Mouse (Mus musculus) hindbrain, embryonic 16.5 days (tissue): ENCODE results near the gene Tbc1d22b. TPM values are rescaled to one million over a fixed set of nuclear protein-coding genes. Genes with fewer than 3 reads are reported as not detected.

Experiments
- ATAC-seq: fragments of 200-750 bp; cut with Nextera tagmentation; 2 replicates; pipeline ENCODE4 v1.8.0; 2017; ENCODE audit warnings: moderate TSS enrichment, moderate library complexity
- H3K27ac ChIP-seq: fragments of 300-500 bp; sonication (generic); 2 replicates; pipeline ENCODE4 v1.5.1; 2014; ENCODE audit warnings: low read depth, mild to moderate bottlenecking, control low read depth, low read length, moderate library complexity
- H3K27me3 ChIP-seq: fragments of 300-500 bp; sonication (generic); replicated peaks from 2 replicates; pipeline ENCODE4 v1.6.1; 2014; ENCODE audit warnings: low read length; ENCODE audit not compliant: control insufficient read depth, insufficient read depth
- H3K36me3 ChIP-seq: fragments of 300-500 bp; sonication (generic); 2 replicates; pipeline ENCODE4 v1.6.1; 2014; ENCODE audit warnings: mild to moderate bottlenecking, low read length, moderate library complexity, mixed read lengths; ENCODE audit not compliant: control insufficient read depth, insufficient read depth
- H3K4me1 ChIP-seq: fragments of 300-500 bp; sonication (generic); 2 replicates; pipeline ENCODE4 v1.6.1; 2014; ENCODE audit warnings: low read depth, low read length; ENCODE audit not compliant: control insufficient read depth, insufficient read depth
- H3K4me2 ChIP-seq: fragments of 300-500 bp; sonication (generic); 2 replicates; pipeline ENCODE4 v1.6.1; 2014; ENCODE audit warnings: mild to moderate bottlenecking, low read length, control low read depth, moderate library complexity
- H3K4me3 ChIP-seq: fragments of 300-500 bp; sonication (generic); 2 replicates; pipeline ENCODE4 v1.5.1; 2014; ENCODE audit warnings: mild to moderate bottlenecking, low read length, control low read depth, moderate library complexity
- H3K9ac ChIP-seq: fragments of 300-500 bp; sonication (generic); 2 replicates; pipeline ENCODE4 v1.6.1; 2014; ENCODE audit warnings: low read depth, mild to moderate bottlenecking, control low read depth, low read length, moderate library complexity
- H3K9me3 ChIP-seq: fragments of 300-500 bp; sonication (generic); 2 replicates; pipeline ENCODE4 v1.6.1; 2014; ENCODE audit warnings: mild to moderate bottlenecking, low read length, moderate library complexity; ENCODE audit not compliant: control insufficient read depth
- WGBS: fragments of 180-500 bp; shearing (Covaris S2); extraction: QIAGEN DNeasy Blood & Tissue Kit; methylation state at CpG from one replicate; pipeline ENCODE4 v1.1.7; 2014; 5-methylcytosine and 5-hydroxymethylcytosine counted together
- polyA plus RNA-seq: library from polyadenylated mRNA; unstranded; fragments of >200 nt; fragmentation: Nextera tagmentation; extraction: Ambion mirVana; gene quantifications from 2 replicates; pipeline ENCODE4 v1.2.1, GENCODE M21; 2015

Tbc1d22b gene
- polyA plus RNA-seq, 1 experiment from 2014 or later: 26.5 TPM

DNA sequence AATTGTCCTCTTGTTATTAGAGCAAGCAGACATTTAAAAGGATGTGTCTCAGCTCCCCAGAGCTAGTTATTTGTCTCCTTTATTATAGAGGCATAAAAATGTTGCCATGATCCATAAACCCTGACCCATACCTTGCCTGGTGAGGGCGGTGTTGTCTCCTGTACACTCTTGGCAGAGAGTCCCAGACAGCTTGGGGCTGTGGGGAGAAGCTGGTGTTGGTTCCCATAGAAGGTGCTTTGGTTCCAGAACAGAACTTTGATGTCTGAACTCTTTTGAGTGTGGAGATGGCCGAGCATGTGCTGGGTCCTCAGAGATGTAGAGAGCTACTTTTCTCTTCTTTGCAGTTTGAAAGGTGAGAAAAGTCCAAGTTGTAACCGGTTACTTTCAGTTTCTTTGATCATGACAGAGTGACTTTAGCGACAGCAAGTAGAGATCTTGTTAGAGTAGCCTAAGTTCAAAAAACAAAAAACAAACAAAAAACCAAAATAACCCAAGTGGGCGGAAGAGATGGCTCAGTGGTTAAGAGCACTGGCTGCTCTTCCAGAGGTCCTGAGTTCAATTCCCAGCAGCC, 2.7 kb downstream of the Tbc1d22b start, which contains the start of gene Tmem217:
Tmem217 (minus strand) TSS at position 224 of the 571 bp plus-strand sequence.
- Histone ChIP-seq H3K9me3 (no peaks in the 10 kb centered on the region), H3K27me3 (no peaks in the 10 kb centered on the region), H3K36me3 (no peaks in the 10 kb centered on the region), H3K4me3 (no peak within 1 kb of the TSS), H3K27ac (no peak within 1 kb of the TSS), H3K4me1 (peaks cover 11% of the 10 kb centered on the region), H3K4me2 (no peak within 1 kb of the TSS), H3K9ac (no peak within 1 kb of the TSS; the same call in 1 of the 2 replicates)
- ATAC-seq: no peak
- WGBS: 93% methylated on average over 5 of the region's 5 CpGs

DNA sequence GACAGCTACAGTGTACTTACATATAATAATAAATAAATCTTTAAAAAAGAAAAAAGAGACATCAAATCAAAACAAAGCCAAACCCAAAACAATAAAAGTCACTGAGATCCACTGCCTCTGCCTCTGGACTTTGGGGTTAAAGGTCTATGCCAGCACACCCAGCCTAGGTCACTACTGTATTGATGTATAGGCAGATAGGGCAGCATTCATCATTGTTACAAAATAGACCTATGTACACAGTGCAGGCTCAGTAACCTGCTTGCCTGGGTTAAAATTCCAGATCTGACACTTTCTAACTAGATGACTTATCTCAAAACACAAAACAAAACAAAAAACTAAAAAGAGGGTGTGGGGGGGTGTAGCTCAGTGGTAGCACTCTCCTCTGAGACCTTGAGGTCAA, 4.6 kb downstream of the Tbc1d22b start:
- Histone ChIP-seq H3K36me3 (no peaks in the 10 kb centered on the region), H3K4me1 (peaks cover 11% of the 10 kb centered on the region), H3K27me3 (no peaks in the 10 kb centered on the region), H3K4me3 (no peak overlapping the region), H3K9ac (no peak overlapping the region), H3K9me3 (no peaks in the 10 kb centered on the region), H3K27ac (no peak overlapping the region), H3K4me2 (no peak overlapping the region)
- no peak for ATAC-seq

DNA sequence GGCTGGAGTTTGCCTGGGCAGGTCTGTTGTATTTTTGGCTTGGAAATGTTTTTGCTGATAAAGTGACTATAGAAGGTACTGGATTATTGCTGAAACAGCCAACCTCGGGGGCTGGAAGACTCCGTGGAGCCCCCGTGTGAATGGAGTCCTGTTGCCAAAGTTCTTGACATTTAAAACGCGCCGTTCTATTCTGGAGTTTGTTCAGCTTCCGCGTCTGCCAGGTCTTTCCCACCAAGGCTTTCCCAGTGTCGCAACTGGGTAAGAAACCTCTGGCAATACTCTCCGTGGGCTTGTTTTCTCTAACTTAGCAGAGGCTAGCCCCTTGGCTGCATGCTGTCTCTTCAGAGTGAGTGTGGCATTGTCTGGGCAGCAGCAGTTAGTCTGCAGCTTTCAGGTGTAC, 6.9 kb downstream of the Tbc1d22b start:
- ATAC-seq: no peak
- peaks cover 5% of the 10 kb centered on the region for H3K9me3 ChIP-seq
- H3K4me2 ChIP-seq: no peak overlapping the region
- no peaks in the 10 kb centered on the region; the same call in 1 of the 2 replicates for H3K4me1 ChIP-seq
- H3K27me3 ChIP-seq: no peaks in the 10 kb centered on the region
- 93% methylated on average over 10 of the region's 10 CpGs for WGBS
- H3K9ac ChIP-seq: no peak overlapping the region
- H3K4me3 ChIP-seq: no peak overlapping the region
- H3K36me3 ChIP-seq: peaks cover 5% of the 10 kb centered on the region
- no peak overlapping the region for H3K27ac ChIP-seq

DNA sequence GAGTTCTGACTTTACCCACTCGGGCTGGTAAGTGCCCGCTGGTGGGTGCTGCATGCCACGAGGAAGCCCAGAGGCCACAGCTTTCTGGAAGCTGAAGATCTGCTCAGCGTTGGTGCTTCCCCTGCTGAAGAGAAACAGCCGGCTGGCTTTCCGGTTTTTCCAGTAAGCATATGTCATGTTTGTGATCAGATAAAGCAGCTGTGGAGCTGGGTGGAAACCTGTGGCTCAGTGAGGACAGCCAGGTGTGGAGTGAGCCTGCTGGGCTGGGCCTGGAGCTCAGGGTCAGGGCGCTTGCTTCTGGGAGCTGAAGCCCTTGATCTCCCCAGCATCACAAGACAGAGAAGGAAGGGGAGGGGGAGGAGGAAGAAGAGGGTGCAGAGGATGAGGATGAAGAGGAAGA, 7.3 kb downstream of the Tbc1d22b start:
- WGBS: 93% methylated on average over 7 of the region's 7 CpGs
- Histone ChIP-seq H3K4me2 (no peak overlapping the region), H3K4me1 (no peaks in the 10 kb centered on the region; the same call in 1 of the 2 replicates), H3K9ac (no peak overlapping the region), H3K27ac (no peak overlapping the region), H3K36me3 (peaks cover 5% of the 10 kb centered on the region), H3K9me3 (peaks cover 5% of the 10 kb centered on the region), H3K4me3 (no peak overlapping the region), H3K27me3 (no peaks in the 10 kb centered on the region)
- ATAC-seq: no peak

DNA sequence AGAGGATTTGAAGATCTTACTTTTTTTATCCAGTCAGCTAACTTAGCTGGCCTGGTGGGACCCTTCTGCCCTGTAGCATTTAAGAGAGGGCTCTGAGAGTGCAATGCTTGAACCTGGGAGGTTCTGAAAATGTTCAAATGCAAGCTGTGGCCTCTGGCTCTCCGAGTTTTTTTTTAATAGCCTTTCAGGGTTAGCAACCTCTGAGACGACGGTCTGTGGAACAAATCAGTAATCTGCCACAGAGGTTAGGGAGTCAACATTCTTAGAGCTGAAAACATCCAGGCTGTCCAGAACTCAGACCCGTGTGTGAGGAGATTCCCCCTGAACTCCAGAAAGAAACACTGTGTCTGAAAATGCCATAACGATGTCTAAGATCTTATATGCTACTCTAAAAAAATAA, 8.9 kb downstream of the Tbc1d22b start:
- no peak overlapping the region for H3K4me2 ChIP-seq
- no peak overlapping the region for H3K27ac ChIP-seq
- no peaks in the 10 kb centered on the region; the same call in 1 of the 2 replicates for H3K4me1 ChIP-seq
- peaks cover 5% of the 10 kb centered on the region for H3K36me3 ChIP-seq
- no peaks in the 10 kb centered on the region for H3K27me3 ChIP-seq
- 80% methylated on average over 5 of the region's 5 CpGs for WGBS
- H3K9me3 ChIP-seq: peaks cover 5% of the 10 kb centered on the region
- no peak overlapping the region for H3K9ac ChIP-seq
- no peak overlapping the region for H3K4me3 ChIP-seq
- no peak for ATAC-seq

DNA sequence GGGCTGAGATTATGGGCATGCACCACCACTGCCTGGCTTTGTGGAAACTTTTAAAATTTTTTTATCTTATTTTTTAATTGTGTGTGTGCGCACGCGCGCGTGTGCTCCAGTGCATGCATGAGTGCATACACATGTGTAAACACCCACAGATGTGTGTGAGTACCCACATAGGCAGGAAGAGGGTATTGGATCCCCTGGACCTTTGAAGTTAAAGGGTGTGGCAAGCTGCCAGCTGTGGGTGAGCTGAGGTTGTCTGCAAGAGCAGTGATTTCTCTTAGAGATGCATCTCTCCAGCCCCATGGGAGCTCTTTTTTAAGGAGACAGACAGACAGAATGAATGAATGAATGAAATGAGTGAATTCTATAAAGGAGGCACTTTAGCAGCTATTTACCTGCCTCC, 15.9 kb downstream of the Tbc1d22b start:
- Histone ChIP-seq H3K36me3 (peaks cover 9% of the 10 kb centered on the region), H3K27me3 (no peaks in the 10 kb centered on the region), H3K9ac (no peak overlapping the region), H3K9me3 (no peaks in the 10 kb centered on the region), H3K4me2 (no peak overlapping the region), H3K27ac (no peak overlapping the region), H3K4me1 (no peaks in the 10 kb centered on the region), H3K4me3 (no peak overlapping the region)
- 97% methylated on average over 5 of the region's 5 CpGs for WGBS
- no peak for ATAC-seq

DNA sequence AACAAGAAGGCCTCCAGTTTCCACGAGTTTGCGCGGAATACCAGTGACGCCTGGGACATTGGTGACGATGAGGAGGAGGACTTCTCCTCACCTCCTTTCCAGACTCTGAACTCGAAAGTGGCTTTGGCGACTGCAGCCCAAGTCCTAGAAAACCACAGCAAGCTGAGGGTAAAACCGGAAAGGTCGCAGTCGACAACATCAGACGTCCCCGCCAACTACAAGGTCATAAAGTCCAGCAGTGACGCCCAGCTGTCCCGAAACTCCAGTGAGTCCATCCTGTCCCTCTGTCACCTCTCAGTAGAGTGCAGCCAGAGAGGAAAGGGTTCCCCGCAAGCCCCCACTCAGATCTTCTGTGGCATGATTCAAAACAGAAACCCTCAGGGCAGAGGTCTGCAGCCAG, 18.9 kb downstream of the Tbc1d22b start:
- ATAC-seq: no peak
- Histone ChIP-seq H3K36me3 (peaks cover 27% of the 10 kb centered on the region), H3K4me2 (no peak overlapping the region), H3K4me3 (no peak overlapping the region), H3K9me3 (no peaks in the 10 kb centered on the region), H3K27ac (no peak overlapping the region), H3K4me1 (no peaks in the 10 kb centered on the region), H3K27me3 (no peaks in the 10 kb centered on the region), H3K9ac (no peak overlapping the region)
- WGBS: 92% methylated on average over 15 of the region's 15 CpGs

DNA sequence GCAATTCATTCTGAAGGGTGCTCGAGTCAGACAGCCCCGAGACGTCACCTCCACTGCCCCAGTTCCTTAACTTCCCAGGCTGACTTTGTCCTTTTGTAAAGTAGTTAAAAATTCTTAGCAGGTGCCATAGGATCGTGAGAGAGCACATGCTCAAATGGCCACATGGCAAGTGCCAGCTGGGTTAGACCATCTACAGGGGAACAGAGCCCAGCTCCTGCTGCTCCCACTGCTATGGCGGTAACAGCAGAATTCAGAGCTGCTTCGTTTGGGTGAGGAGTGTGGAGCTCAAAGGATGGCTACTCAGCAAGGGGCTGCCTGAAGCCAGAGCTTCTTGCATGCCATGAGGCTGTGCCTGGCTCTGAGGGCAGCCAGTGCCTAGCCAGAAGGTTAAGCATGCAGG, 20.2 kb downstream of the Tbc1d22b start:
- H3K9ac ChIP-seq: no peak overlapping the region
- H3K4me2 ChIP-seq: no peak overlapping the region
- no peak overlapping the region for H3K4me3 ChIP-seq
- 78% methylated on average over 6 of the region's 6 CpGs for WGBS
- no peak overlapping the region for H3K27ac ChIP-seq
- peaks cover 29% of the 10 kb centered on the region for H3K36me3 ChIP-seq
- no peaks in the 10 kb centered on the region for H3K9me3 ChIP-seq
- ATAC-seq: no peak
- no peaks in the 10 kb centered on the region for H3K4me1 ChIP-seq
- no peaks in the 10 kb centered on the region for H3K27me3 ChIP-seq

DNA sequence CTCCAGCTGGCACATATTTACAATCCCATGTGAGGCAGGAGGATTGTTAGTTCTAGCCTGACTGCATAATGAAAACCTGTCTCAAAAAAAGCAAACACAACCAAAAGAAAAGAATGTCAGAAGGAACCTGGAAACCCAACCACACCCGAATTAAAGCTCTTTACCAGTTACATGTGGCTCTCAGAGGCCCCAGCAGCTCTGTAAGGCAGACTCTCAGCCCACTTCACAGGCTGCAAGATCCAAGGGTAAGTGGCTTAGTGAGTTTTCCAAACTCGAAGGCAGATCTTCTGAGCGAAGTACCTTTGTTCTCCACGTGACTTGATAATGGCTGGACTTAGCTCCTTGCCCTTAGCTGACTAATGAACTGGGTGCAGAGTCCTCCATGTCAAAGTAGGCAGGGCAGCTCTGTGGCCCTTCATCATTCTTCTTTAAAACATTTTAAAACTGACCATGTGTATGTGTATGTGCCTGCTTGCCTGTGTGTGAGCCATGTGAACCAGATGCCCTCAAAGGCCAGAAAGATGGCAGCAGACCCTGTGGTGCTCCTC, 30.1 kb downstream of the Tbc1d22b start:
- no peak overlapping the region for H3K4me2 ChIP-seq
- H3K36me3 ChIP-seq: peaks cover 14% of the 10 kb centered on the region
- WGBS: 88% methylated on average over 4 of the region's 4 CpGs
- H3K27ac ChIP-seq: no peak overlapping the region
- no peak for ATAC-seq
- H3K9me3 ChIP-seq: no peaks in the 10 kb centered on the region
- no peaks in the 10 kb centered on the region for H3K27me3 ChIP-seq
- H3K4me3 ChIP-seq: no peak overlapping the region
- H3K4me1 ChIP-seq: no peaks in the 10 kb centered on the region
- H3K9ac ChIP-seq: no peak overlapping the region
